8 mouse cellular contexts compared by ENCODE assay signal in genomic region chr3:87562370-87562769, GRCm38 (mm10). TPM values are rescaled to one million over a fixed set of nuclear protein-coding genes. Genes with fewer than 3 reads are reported as not detected.
DNase-seq lines count a peak whose midpoint lies in the region; ATAC-seq and TF ChIP-seq lines count a peak whose summit lies in the region.

No protein-coding gene starts in this region.

- H3K36me3 ChIP-seq in heart, embryonic 12.5 days = no peaks in the 10 kb centered on the region
- no peaks in the 10 kb centered on the region for H3K36me3 ChIP-seq in hindbrain, postnatal 0 days (ENCODE audit: insufficient read depth, low read length)

- H3K4me3 ChIP-seq in heart, embryonic 12.5 days = no peak overlapping the region
- no peak overlapping the region for H3K4me3 ChIP-seq in bone marrow, adult 2 months (replicated peaks; ENCODE audit: control insufficient read depth, low read depth, low read length)
- no peak overlapping the region for H3K4me3 ChIP-seq in embryonic fibroblast, embryonic 13.5 days (ENCODE audit: insufficient read depth, low read length)
- H3K4me3 ChIP-seq in hindbrain, postnatal 0 days (ENCODE audit: low read length) = no peak overlapping the region

- peaks cover 14% of the 10 kb centered on the region for H3K4me1 ChIP-seq in heart, embryonic 12.5 days (replicated peaks)
- peaks cover 5% of the 10 kb centered on the region; the same call in 1 of the 2 replicates for H3K4me1 ChIP-seq in bone marrow, adult 2 months (ENCODE audit: control insufficient read depth, insufficient read depth, low read length)
- no peaks in the 10 kb centered on the region for H3K4me1 ChIP-seq in embryonic fibroblast, embryonic 13.5 days (ENCODE audit: control insufficient read depth, insufficient read depth, low read length)
- H3K4me1 ChIP-seq in hindbrain, postnatal 0 days (ENCODE audit: insufficient read depth, low read length) = peaks cover 6% of the 10 kb centered on the region

- peak; percentile 81 to 95 for DNase-seq in heart, adult 18-20 months
- peak; percentile 91 for DNase-seq in hindbrain, postnatal 0 days (ENCODE audit: low spot score)
- DNase-seq in left cerebral cortex, adult 8-10 months (ENCODE audit: low spot score in 2 of 2) = peak; percentile 79 to 87
- peak; percentile 70 for DNase-seq in telencephalon, adult 2 months (ENCODE audit: low read depth, low spot score)

- no peak for TF ChIP-seq POLR2A in bone marrow, adult 2 months (IDR thresholded peaks at IDR 0.05; ENCODE audit: borderline replicate concordance, control insufficient read depth, low read depth, low read length)
- no peak for TF ChIP-seq POLR2A in embryonic fibroblast, embryonic 13.5 days (IDR thresholded peaks at IDR 0.05; ENCODE audit: low read depth, low read length)

- TF ChIP-seq CTCF in bone marrow, adult 2 months (IDR thresholded peaks at IDR 0.05; ENCODE audit: control insufficient read depth, insufficient read depth, low read length) = peak; percentile 94
- peak; percentile 89 for TF ChIP-seq CTCF in embryonic fibroblast, embryonic 13.5 days (IDR thresholded peaks at IDR 0.05; ENCODE audit: borderline replicate concordance, insufficient read depth, low read length)
- TF ChIP-seq CTCF in hindbrain, postnatal 0 days (IDR thresholded peaks at IDR 0.05; ENCODE audit: low read depth) = peak; percentile 96

- H3K27me3 ChIP-seq in heart, embryonic 12.5 days (replicated peaks) = no peaks in the 10 kb centered on the region
- no peaks in the 10 kb centered on the region for H3K27me3 ChIP-seq in hindbrain, postnatal 0 days (ENCODE audit: insufficient read depth, low read length)

- no peak overlapping the region for H3K9ac ChIP-seq in heart, embryonic 12.5 days
- H3K9ac ChIP-seq in hindbrain, postnatal 0 days (replicated peaks; ENCODE audit: low read length) = no peak overlapping the region

- ATAC-seq in heart, embryonic 12.5 days (ENCODE audit: insufficient number of reproducible peaks, low FRiP score) = no peak
- ATAC-seq in hindbrain, postnatal 0 days = no peak
- ATAC-seq in monocyte, adult 5-6 weeks (replicated peaks; ENCODE audit: insufficient number of reproducible peaks, low FRiP score, low TSS enrichment, poor library complexity, severe bottlenecking) = peak; percentile 49; the same call in 1 of the 2 replicates

- no peak overlapping the region for H3K4me2 ChIP-seq in heart, embryonic 12.5 days
- H3K4me2 ChIP-seq in hindbrain, postnatal 0 days (ENCODE audit: low read depth, low read length) = no peak overlapping the region

- 3% methylated on average over 6 of the region's 6 CpGs for WGBS in heart, embryonic 12.5 days
- WGBS in bone marrow, adult 2 months = 3% methylated on average over 6 of the region's 6 CpGs
- WGBS in hindbrain, postnatal 0 days = 2% methylated on average over 6 of the region's 6 CpGs

- peaks cover 7% of the 10 kb centered on the region; the same call in 1 of the 2 replicates for H3K9me3 ChIP-seq in heart, embryonic 12.5 days (replicated peaks)
- H3K9me3 ChIP-seq in hindbrain, postnatal 0 days (ENCODE audit: low read length) = no peaks in the 10 kb centered on the region

- no peak overlapping the region for H3K27ac ChIP-seq in heart, embryonic 12.5 days (ENCODE audit: poor library complexity, severe bottlenecking)
- H3K27ac ChIP-seq in bone marrow, adult 2 months (ENCODE audit: control insufficient read depth, insufficient read depth, low read depth, low read length, poor library complexity) = no peak overlapping the region
- no peak overlapping the region for H3K27ac ChIP-seq in embryonic fibroblast, embryonic 13.5 days (ENCODE audit: insufficient read depth, low read length)
- H3K27ac ChIP-seq in hindbrain, postnatal 0 days = no peak overlapping the region

RNA-seq across cellular contexts. Expression of gene Etv3, which starts 37.2 kb away (rescaled TPM):
- 10 to 100 TPM; 18.6 to 20.9 TPM for total RNA-seq in heart, adult 18-20 months (2021)
- polyA plus RNA-seq in heart, embryonic 12.5 days (2016; fragmentation: Nextera tagmentation; extraction: Ambion mirVana) = 13.9 and 14.0 TPM in 2 replicates
- polyA plus RNA-seq in bone marrow, adult 2 months (2011; ENCODE audit: insufficient read depth, insufficient read length, low replicate concordance, missing spikeins) = 4.2 and 6.1 TPM in 2 replicates
- polyA plus RNA-seq in embryonic fibroblast, embryonic 13.5 days (2011; ENCODE audit: insufficient read length, low read depth, missing spikeins) = 10.8 and 10.9 TPM in 2 replicates
- 9.5 and 13.2 TPM in 2 replicates for total RNA-seq in hindbrain, postnatal 0 days (2014; rRNA removed)
- 7.2 and 7.7 TPM in 2 replicates for polyA plus RNA-seq in hindbrain, postnatal 0 days (2015; fragmentation: Nextera tagmentation; extraction: Ambion mirVana)
- total RNA-seq in left cerebral cortex, adult 8-10 months (2022) = 10 to 100 TPM; 24.1 to 26.8 (median 24.7) TPM
- total RNA-seq in monocyte, adult 5-6 weeks (2017) = 33.2 to 39.3 TPM (median 38.3 TPM) in 3 replicates

RNA-seq across cellular contexts. Expression of gene Arhgef11, which starts 55.0 kb away (rescaled TPM):
- 10 to 100 TPM; 18.9 to 19.2 TPM for total RNA-seq in heart, adult 18-20 months (2021)
- polyA plus RNA-seq in heart, embryonic 12.5 days (2016; fragmentation: Nextera tagmentation; extraction: Ambion mirVana) = 14.2 and 15.1 TPM in 2 replicates
- 3.4 and 4.5 TPM in 2 replicates for polyA plus RNA-seq in bone marrow, adult 2 months (2011; ENCODE audit: insufficient read depth, insufficient read length, low replicate concordance, missing spikeins)
- polyA plus RNA-seq in embryonic fibroblast, embryonic 13.5 days (2011; ENCODE audit: insufficient read length, low read depth, missing spikeins) = 25.8 and 27.0 TPM in 2 replicates
- total RNA-seq in hindbrain, postnatal 0 days (2014; rRNA removed) = 73.9 and 75.5 TPM in 2 replicates
- polyA plus RNA-seq in hindbrain, postnatal 0 days (2015; fragmentation: Nextera tagmentation; extraction: Ambion mirVana) = 14.6 and 17.4 TPM in 2 replicates
- 10 to 100 TPM; 49.1 to 60.9 (median 52.4) TPM for total RNA-seq in left cerebral cortex, adult 8-10 months (2022)
- 13.0 to 19.2 TPM (median 17.0 TPM) in 3 replicates for total RNA-seq in monocyte, adult 5-6 weeks (2017)
